Mouse (Mus musculus) midbrain, embryonic 11.5 days (tissue): ENCODE measurements around the gene Bpnt1. TPM values are rescaled to one million over a fixed set of nuclear protein-coding genes. Genes with fewer than 3 reads are reported as not detected.

Experiments used
- ATAC-seq: fragments of 200-750 bp; cut with Nextera tagmentation; 2 replicates; pipeline ENCODE4 v1.8.0; 2017; ENCODE audit warnings: moderate TSS enrichment, moderate library complexity; ENCODE audit not compliant: low FRiP score
- DNase-seq: peaks from one replicate; pipeline ENCODE4 v3.0.0; 2015; ENCODE audit warnings: low spot score; ENCODE audit errors: missing footprints
- H3K27ac ChIP-seq: fragments of 300-500 bp; sonication (generic); 2 replicates; pipeline ENCODE4 v1.5.1; 2014; ENCODE audit warnings: low read depth, low read length
- H3K27me3 ChIP-seq: fragments of 300-500 bp; sonication (generic); 2 replicates; pipeline ENCODE4 v1.6.1; 2014; ENCODE audit warnings: mild to moderate bottlenecking, low read length, moderate library complexity, mixed read lengths; ENCODE audit not compliant: control insufficient read depth, insufficient read depth
- H3K36me3 ChIP-seq: fragments of 300-500 bp; sonication (generic); 2 replicates; pipeline ENCODE4 v1.6.1; 2014; ENCODE audit warnings: mild to moderate bottlenecking, low read length, moderate library complexity, mixed read lengths; ENCODE audit not compliant: control insufficient read depth, insufficient read depth
- H3K4me1 ChIP-seq: fragments of 300-500 bp; sonication (generic); 2 replicates; pipeline ENCODE4 v1.6.1; 2014; ENCODE audit warnings: low read length; ENCODE audit not compliant: control insufficient read depth, insufficient read depth
- H3K4me2 ChIP-seq: fragments of 300-500 bp; sonication (generic); 2 replicates; pipeline ENCODE4 v1.6.1; 2014; ENCODE audit warnings: mild to moderate bottlenecking, moderate library complexity
- H3K4me3 ChIP-seq: fragments of 300-500 bp; sonication (generic); 2 replicates; pipeline ENCODE4 v1.5.1; 2014; ENCODE audit warnings: low read depth, low read length
- H3K9ac ChIP-seq: fragments of 300-500 bp; sonication (generic); 2 replicates; pipeline ENCODE4 v1.6.1; 2014; ENCODE audit warnings: low read length
- H3K9me3 ChIP-seq: fragments of 300-500 bp; sonication (generic); 2 replicates; pipeline ENCODE4 v1.6.1; 2016; ENCODE audit warnings: low read length; ENCODE audit not compliant: control insufficient read depth
- WGBS: fragments of 180-500 bp; shearing (Covaris S2); extraction: QIAGEN DNeasy Blood & Tissue Kit; methylation state at CpG from one replicate; pipeline ENCODE4 v1.1.7; 2014; 5-methylcytosine and 5-hydroxymethylcytosine counted together
- polyA plus RNA-seq: library from polyadenylated mRNA; unstranded; fragments of >200 nt; fragmentation: Nextera tagmentation; extraction: Ambion mirVana; gene quantifications from 2 replicates; pipeline ENCODE4 v1.2.1, GENCODE M21; 2014

Gene Bpnt1
- polyA plus RNA-seq, 1 experiment from 2014 or later: 22.5 TPM

GRCm38 (mm10) chr1:185356246-185356645, 24.3 kb downstream of the Bpnt1 start:
- no peaks in the 10 kb centered on the region for H3K27me3 ChIP-seq
- ATAC-seq (no peak), DNase-seq (peak; percentile 73)
- no peak overlapping the region for H3K4me2 ChIP-seq
- no peaks in the 10 kb centered on the region for H3K9me3 ChIP-seq
- H3K4me1 ChIP-seq: no peaks in the 10 kb centered on the region
- WGBS: 95% methylated on average over 8 of the region's 8 CpGs
- no peak overlapping the region for H3K9ac ChIP-seq
- peaks cover 8% of the 10 kb centered on the region for H3K36me3 ChIP-seq
- H3K4me3 ChIP-seq: no peak overlapping the region
- H3K27ac ChIP-seq: no peak overlapping the region

GRCm38 (mm10) chr1:185358211-185358610, 26.3 kb downstream of the Bpnt1 start:
- Histone ChIP-seq H3K36me3 (peaks cover 4% of the 10 kb centered on the region), H3K9ac (no peak overlapping the region), H3K9me3 (no peaks in the 10 kb centered on the region), H3K27me3 (no peaks in the 10 kb centered on the region), H3K27ac (no peak overlapping the region), H3K4me3 (no peak overlapping the region), H3K4me2 (no peak overlapping the region), H3K4me1 (peaks cover 2% of the 10 kb centered on the region; the same call in 1 of the 2 replicates)
- DNase-seq: peak; percentile 14
- ATAC-seq: no peak
- WGBS: 89% methylated on average over 4 of the region's 4 CpGs

- DNase-seq (peak; percentile 100), ATAC-seq (peak; percentile 96)
- Histone ChIP-seq H3K27me3 (no peaks in the 10 kb centered on the region), H3K9ac (peak within 1 kb of the TSS; percentile 83), H3K9me3 (no peaks in the 10 kb centered on the region), H3K4me3 (peak within 1 kb of the TSS; percentile 94), H3K36me3 (no peaks in the 10 kb centered on the region), H3K4me2 (peak within 1 kb of the TSS; percentile 72), H3K27ac (peak within 1 kb of the TSS; percentile 71), H3K4me1 (peaks cover 8% of the 10 kb centered on the region)
- WGBS: under 1% methylated on average over 89 of the region's 92 CpGs
Measured at GRCm38 (mm10) chr1:185362677-185363520, 30.9 kb downstream of the Bpnt1 start, which contains the start of gene Eprs. Eprs (plus strand) TSS chr1:185363044.

- H3K9ac ChIP-seq: peak overlapping the region; percentile 83
- no peaks in the 10 kb centered on the region for H3K27me3 ChIP-seq
- no peaks in the 10 kb centered on the region for H3K36me3 ChIP-seq
- DNase-seq: peak; percentile 94
- peak overlapping the region; percentile 72 for H3K4me2 ChIP-seq
- peaks cover 8% of the 10 kb centered on the region for H3K4me1 ChIP-seq
- WGBS: 6% methylated on average over 22 of the region's 22 CpGs
- ATAC-seq: peak; percentile 35
- no peaks in the 10 kb centered on the region for H3K9me3 ChIP-seq
- H3K4me3 ChIP-seq: peak overlapping the region; percentile 94
- H3K27ac ChIP-seq: peak overlapping the region; percentile 71; the same call in 1 of the 2 replicates
Measured at GRCm38 (mm10) chr1:185363526-185364182, 31.7 kb downstream of the Bpnt1 start.

DNA sequence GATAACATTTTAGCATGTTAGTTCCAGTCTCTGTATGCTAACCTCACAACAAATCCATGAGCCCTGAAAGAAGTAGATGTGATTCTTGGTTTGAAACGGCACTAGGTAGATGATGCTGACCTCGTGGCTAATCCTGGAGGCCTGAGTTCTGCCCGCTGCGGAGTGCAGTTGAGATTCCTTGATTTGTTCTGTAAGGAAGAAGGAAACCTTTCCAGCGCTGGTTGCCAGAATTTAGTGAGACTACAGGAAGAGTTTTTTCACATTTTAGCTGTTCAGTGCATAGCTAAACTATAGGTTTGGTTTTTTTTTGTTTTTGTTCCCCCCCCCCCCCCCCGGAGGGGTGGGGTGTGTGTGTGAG, 32.2 kb downstream of the Bpnt1 start:
- DNase-seq (no peak), ATAC-seq (no peak)
- Histone ChIP-seq H3K36me3 (no peaks in the 10 kb centered on the region), H3K9ac (peak overlapping the region; percentile 83), H3K4me3 (peak overlapping the region; percentile 94), H3K4me1 (peaks cover 8% of the 10 kb centered on the region), H3K27ac (no peak overlapping the region), H3K4me2 (peak overlapping the region; percentile 72), H3K27me3 (no peaks in the 10 kb centered on the region), H3K9me3 (no peaks in the 10 kb centered on the region)
- 39% methylated on average over 6 of the region's 6 CpGs for WGBS

DNA sequence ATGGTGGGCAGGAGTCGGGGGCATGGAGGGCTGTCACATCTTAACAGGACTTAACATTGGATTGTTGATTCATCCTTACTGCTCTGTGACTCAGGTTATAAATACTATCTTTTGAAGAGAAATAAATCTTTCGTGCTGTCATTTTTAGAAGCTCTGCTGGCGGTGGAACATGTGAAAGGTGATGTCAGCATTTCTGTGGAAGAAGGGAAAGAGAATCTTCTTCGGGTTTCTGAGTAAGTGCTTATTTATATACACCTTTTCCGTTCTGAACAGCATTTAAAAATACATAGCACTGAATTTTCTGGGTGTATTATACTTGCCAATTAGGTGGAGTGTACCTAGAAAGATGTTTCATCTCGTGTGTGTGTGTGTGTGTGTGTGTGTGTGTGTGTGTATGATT, 35.4 kb downstream of the Bpnt1 start:
- peaks cover 6% of the 10 kb centered on the region for H3K4me1 ChIP-seq
- H3K4me2 ChIP-seq: no peak overlapping the region
- H3K36me3 ChIP-seq: peaks cover 6% of the 10 kb centered on the region; the same call in 1 of the 2 replicates
- H3K9me3 ChIP-seq: no peaks in the 10 kb centered on the region
- H3K4me3 ChIP-seq: no peak overlapping the region
- H3K9ac ChIP-seq: no peak overlapping the region
- DNase-seq (no peak), ATAC-seq (no peak)
- no peak overlapping the region for H3K27ac ChIP-seq
- H3K27me3 ChIP-seq: no peaks in the 10 kb centered on the region
- WGBS: 84% methylated on average over 6 of the region's 6 CpGs

DNA sequence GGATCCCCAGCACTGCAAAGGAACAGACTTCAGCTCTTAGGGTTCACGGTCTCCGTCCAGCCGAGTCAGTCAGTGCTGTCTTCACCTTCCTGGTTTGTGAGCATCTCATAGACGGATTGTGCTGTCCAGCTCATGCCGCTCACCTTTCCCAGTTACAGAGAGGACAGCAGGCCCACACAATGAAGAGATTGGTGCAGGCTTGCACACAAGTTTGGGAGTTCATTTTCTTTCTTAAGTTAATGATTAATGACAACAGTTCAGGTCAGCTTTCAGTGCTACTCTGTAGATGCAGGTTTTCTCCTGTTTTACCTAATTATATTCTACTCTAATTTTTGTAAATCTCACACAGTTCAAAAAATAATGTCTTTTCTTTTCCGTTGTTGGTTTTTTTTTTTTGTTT, 38.0 kb downstream of the Bpnt1 start:
- H3K4me3 ChIP-seq: no peak overlapping the region
- H3K9me3 ChIP-seq: no peaks in the 10 kb centered on the region
- H3K36me3 ChIP-seq: peaks cover 6% of the 10 kb centered on the region
- DNase-seq (no peak), ATAC-seq (no peak)
- 92% methylated on average over 6 of the region's 6 CpGs for WGBS
- H3K9ac ChIP-seq: no peak overlapping the region
- H3K27me3 ChIP-seq: no peaks in the 10 kb centered on the region
- H3K4me1 ChIP-seq: no peaks in the 10 kb centered on the region
- H3K4me2 ChIP-seq: no peak overlapping the region
- H3K27ac ChIP-seq: no peak overlapping the region

- Histone ChIP-seq H3K27me3 (no peaks in the 10 kb centered on the region), H3K9ac (no peak overlapping the region), H3K4me1 (no peaks in the 10 kb centered on the region), H3K36me3 (peaks cover 7% of the 10 kb centered on the region), H3K4me2 (no peak overlapping the region), H3K4me3 (no peak overlapping the region), H3K9me3 (no peaks in the 10 kb centered on the region), H3K27ac (no peak overlapping the region)
- DNase-seq (no peak), ATAC-seq (no peak)
Measured at GRCm38 (mm10) chr1:185376390-185376789, 44.4 kb downstream of the Bpnt1 start.

DNA sequence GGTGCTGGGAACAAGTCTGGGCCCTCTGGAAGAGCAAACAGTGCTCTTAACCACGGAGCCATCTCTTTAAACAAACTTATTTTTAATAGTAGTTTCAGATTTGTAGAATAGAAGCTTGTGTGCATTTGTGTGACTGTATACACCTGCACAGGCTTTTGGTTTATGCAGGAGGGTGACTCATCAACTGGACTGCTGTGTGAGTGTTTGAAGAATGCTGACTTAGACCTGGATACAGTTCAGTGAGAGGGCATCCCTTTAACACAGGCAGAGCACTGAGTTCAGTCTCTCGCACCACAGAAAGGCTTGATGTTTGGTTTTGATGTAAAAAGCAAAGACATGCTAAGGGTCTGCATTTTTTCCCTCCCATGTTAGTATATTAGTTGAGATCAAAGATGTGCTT, 45.5 kb downstream of the Bpnt1 start:
- Histone ChIP-seq H3K9me3 (no peaks in the 10 kb centered on the region), H3K27me3 (no peaks in the 10 kb centered on the region), H3K4me2 (no peak overlapping the region), H3K4me1 (no peaks in the 10 kb centered on the region), H3K4me3 (no peak overlapping the region), H3K9ac (no peak overlapping the region), H3K36me3 (peaks cover 6% of the 10 kb centered on the region), H3K27ac (no peak overlapping the region)
- ATAC-seq (no peak), DNase-seq (no peak)
- 90% methylated on average over 2 of the region's 2 CpGs for WGBS
